Mouse (Mus musculus) forebrain, postnatal 0 days (tissue): ENCODE measurements around the gene Chrm1. TPM values are rescaled to one million over a fixed set of nuclear protein-coding genes. Genes with fewer than 3 reads are reported as not detected.
A peak's percentile ranks its signal among the peaks of the same experiment; 100 is the strongest.

ENCODE experiments used
- ATAC-seq: fragments of 200-750 bp; cut with Nextera tagmentation; 2 replicates; pipeline ENCODE4 v1.8.0; 2017; ENCODE audit warnings: mild to moderate bottlenecking, moderate library complexity
- DNase-seq: peaks from one replicate; pipeline ENCODE4 v3.0.0-alpha.2; 2015
- H3K27ac ChIP-seq: fragments of 300-500 bp; sonication (generic); 2 replicates; pipeline ENCODE4 v1.5.1; 2014; ENCODE audit warnings: low read depth, mild to moderate bottlenecking, antibody characterized with exemption, low read length, moderate library complexity, mixed read lengths
- H3K27me3 ChIP-seq: fragments of 300-500 bp; sonication (generic); 2 replicates; pipeline ENCODE4 v1.6.1; 2014; ENCODE audit warnings: mild to moderate bottlenecking, low read length, mixed read lengths; ENCODE audit not compliant: insufficient read depth
- H3K36me3 ChIP-seq: fragments of 300-500 bp; sonication (generic); 2 replicates; pipeline ENCODE4 v1.6.1; 2014; ENCODE audit warnings: mild to moderate bottlenecking, moderate library complexity; ENCODE audit not compliant: insufficient read depth
- H3K4me1 ChIP-seq: fragments of 300-500 bp; sonication (generic); 2 replicates; pipeline ENCODE4 v1.6.1; 2014; ENCODE audit warnings: antibody characterized with exemption; ENCODE audit not compliant: insufficient read depth
- H3K4me2 ChIP-seq: fragments of 300-500 bp; sonication (generic); 2 replicates; pipeline ENCODE4 v1.6.1; 2014; ENCODE audit warnings: low read depth, mild to moderate bottlenecking, moderate library complexity
- H3K4me3 ChIP-seq: fragments of 300-500 bp; sonication (generic); 2 replicates; pipeline ENCODE4 v1.5.1; 2014; ENCODE audit warnings: low read depth, low read length, mixed read lengths
- H3K9ac ChIP-seq: fragments of 300-500 bp; sonication (generic); 2 replicates; pipeline ENCODE4 v1.6.1; 2014; ENCODE audit warnings: mild to moderate bottlenecking
- H3K9me3 ChIP-seq: fragments of 300-500 bp; sonication (generic); 2 replicates; pipeline ENCODE4 v1.6.1; 2016; ENCODE audit warnings: low read length
- CTCF ChIP-seq: sonication (generic); IDR thresholded peaks from 2 replicates; pipeline ENCODE4 v1.5.1; 2016; ENCODE audit warnings: antibody characterized with exemption, control low read depth, low read depth
- WGBS: fragments of 180-500 bp; shearing (Covaris S2); extraction: QIAGEN DNeasy Blood & Tissue Kit; methylation state at CpG from one replicate; pipeline ENCODE4 v1.1.7; 2014; 5-methylcytosine and 5-hydroxymethylcytosine counted together
- polyA plus RNA-seq: library from polyadenylated mRNA; unstranded; fragments of >200 nt; fragmentation: Nextera tagmentation; extraction: Ambion mirVana; gene quantifications from 2 replicates; pipeline ENCODE4 v1.2.1, GENCODE M21; 2015
- total RNA-seq: library from RNA; depleted of rRNA; stranded (reverse); fragments of >200 nt; gene quantifications from 2 replicates; pipeline ENCODE4 v1.2.3, GENCODE M21; 2014; rRNA removed

Chrm1 gene
- 17.0 and 17.5 TPM in 2 replicates for total RNA-seq
- 12.4 and 14.9 TPM in 2 replicates for polyA plus RNA-seq

GRCm38 (mm10) chr19:8663360-8663839 is at the start of gene Chrm1:
Chrm1 (plus strand) TSS chr19:8663789.
- Histone ChIP-seq H3K4me3 (peak within 1 kb of the TSS; percentile 43), H3K9ac (peak within 1 kb of the TSS; percentile 64), H3K4me1 (peaks cover 26% of the 10 kb centered on the region), H3K36me3 (no peaks in the 10 kb centered on the region), H3K27me3 (no peaks in the 10 kb centered on the region), H3K4me2 (peak within 1 kb of the TSS; percentile 91), H3K27ac (peak within 1 kb of the TSS; percentile 72), H3K9me3 (no peaks in the 10 kb centered on the region)
- DNase-seq: peak; percentile 35
- 45% methylated on average over 9 of the region's 9 CpGs for WGBS
- TF ChIP-seq CTCF: no peak
- ATAC-seq: peak; percentile 3

- no peak overlapping the region for H3K4me2 ChIP-seq
- TF ChIP-seq CTCF: no peak
- ATAC-seq (no peak), DNase-seq (no peak)
- H3K9ac ChIP-seq: no peak overlapping the region
- no peaks in the 10 kb centered on the region for H3K27me3 ChIP-seq
- no peak overlapping the region for H3K27ac ChIP-seq
- 50% methylated on average over 2 of the region's 2 CpGs for WGBS
- H3K4me3 ChIP-seq: no peak overlapping the region
- no peaks in the 10 kb centered on the region for H3K4me1 ChIP-seq
- H3K9me3 ChIP-seq: no peaks in the 10 kb centered on the region
- H3K36me3 ChIP-seq: no peaks in the 10 kb centered on the region
These were observed 49.2 kb upstream of the Chrm1 start for GRCm38 (mm10) chr19:8614343-8614742.

GRCm38 (mm10) chr19:8616314-8616713 is 47.3 kb upstream of the Chrm1 start:
- H3K4me3 ChIP-seq: no peak overlapping the region
- no peaks in the 10 kb centered on the region for H3K4me1 ChIP-seq
- H3K27me3 ChIP-seq: no peaks in the 10 kb centered on the region
- H3K36me3 ChIP-seq: no peaks in the 10 kb centered on the region
- H3K4me2 ChIP-seq: no peak overlapping the region
- DNase-seq (no peak), ATAC-seq (no peak)
- no peak overlapping the region for H3K9ac ChIP-seq
- no peaks in the 10 kb centered on the region for H3K9me3 ChIP-seq
- no peak overlapping the region for H3K27ac ChIP-seq
- 67% methylated on average over 4 of the region's 4 CpGs for WGBS
- no peak for TF ChIP-seq CTCF

GRCm38 (mm10) chr19:8617904-8618303 is 45.7 kb upstream of the Chrm1 start, which contains the start of gene Slc22a6:
Slc22a6 (plus strand) TSS chr19:8618039.
- no peak for TF ChIP-seq CTCF
- Histone ChIP-seq H3K4me3 (no peak within 1 kb of the TSS), H3K36me3 (no peaks in the 10 kb centered on the region), H3K27ac (no peak within 1 kb of the TSS), H3K4me2 (no peak within 1 kb of the TSS), H3K4me1 (no peaks in the 10 kb centered on the region), H3K9ac (no peak within 1 kb of the TSS), H3K9me3 (no peaks in the 10 kb centered on the region), H3K27me3 (no peaks in the 10 kb centered on the region)
- ATAC-seq (no peak), DNase-seq (no peak)
- WGBS: 8% methylated on average over 7 of the region's 7 CpGs

- Histone ChIP-seq H3K9ac (no peak overlapping the region), H3K4me3 (no peak overlapping the region), H3K9me3 (no peaks in the 10 kb centered on the region), H3K27me3 (no peaks in the 10 kb centered on the region), H3K36me3 (no peaks in the 10 kb centered on the region), H3K4me1 (no peaks in the 10 kb centered on the region), H3K4me2 (no peak overlapping the region), H3K27ac (no peak overlapping the region)
- no peak for ATAC-seq
- no peak for DNase-seq
- TF ChIP-seq CTCF: no peak
- 94% methylated on average over 7 of the region's 7 CpGs for WGBS
These were observed 42.5 kb upstream of the Chrm1 start for GRCm38 (mm10) chr19:8621098-8621497.

- Histone ChIP-seq H3K4me3 (no peak overlapping the region), H3K27me3 (no peaks in the 10 kb centered on the region), H3K4me2 (no peak overlapping the region), H3K27ac (no peak overlapping the region), H3K36me3 (no peaks in the 10 kb centered on the region), H3K9ac (no peak overlapping the region), H3K9me3 (no peaks in the 10 kb centered on the region), H3K4me1 (no peaks in the 10 kb centered on the region)
- WGBS: 68% methylated on average over 2 of the region's 2 CpGs
- DNase-seq (no peak), ATAC-seq (no peak)
- no peak for TF ChIP-seq CTCF
These were observed 33.3 kb upstream of the Chrm1 start for GRCm38 (mm10) chr19:8630249-8630648.

GRCm38 (mm10) chr19:8630826-8631225 is 32.8 kb upstream of the Chrm1 start:
- Histone ChIP-seq H3K4me2 (no peak overlapping the region), H3K4me3 (no peak overlapping the region), H3K27ac (no peak overlapping the region), H3K4me1 (no peaks in the 10 kb centered on the region), H3K36me3 (no peaks in the 10 kb centered on the region), H3K27me3 (no peaks in the 10 kb centered on the region), H3K9ac (no peak overlapping the region), H3K9me3 (no peaks in the 10 kb centered on the region)
- DNase-seq (no peak), ATAC-seq (no peak)
- TF ChIP-seq CTCF: no peak
- 77% methylated on average over 6 of the region's 6 CpGs for WGBS

- DNase-seq: no peak
- Histone ChIP-seq H3K4me1 (no peaks in the 10 kb centered on the region), H3K9me3 (no peaks in the 10 kb centered on the region), H3K9ac (no peak overlapping the region), H3K27ac (no peak overlapping the region), H3K36me3 (no peaks in the 10 kb centered on the region), H3K4me2 (no peak overlapping the region), H3K27me3 (no peaks in the 10 kb centered on the region), H3K4me3 (no peak overlapping the region)
- 71% methylated on average over 1 of the region's 1 CpGs for WGBS
- TF ChIP-seq CTCF: no peak
- ATAC-seq: no peak
These were observed 31.6 kb upstream of the Chrm1 start for GRCm38 (mm10) chr19:8632029-8632428.
